Mouse (Mus musculus): Measurements from ENCODE around the gene Ilkap. TPM values are rescaled to one million over a fixed set of nuclear protein-coding genes. Genes with fewer than 3 reads are reported as not detected.

The Ilkap gene
- polyA plus RNA-seq, 1 experiment from 2014 or later: 150 TPM

- Histone ChIP-seq H3K27ac (ENCODE audit: low read depth, low read length) (no peak overlapping the region), H3K27me3 (ENCODE audit: control insufficient read depth, insufficient read depth, low read length) (no peaks in the 10 kb centered on the region), H3K9ac (replicated peaks; ENCODE audit: low read depth, low read length) (peak overlapping the region; percentile 88; the same call in 1 of the 2 replicates), H3K36me3 (ENCODE audit: control insufficient read depth, insufficient read depth, low read length) (peaks cover 4% of the 10 kb centered on the region; the same call in 1 of the 2 replicates), H3K9me3 (ENCODE audit: control insufficient read depth, low read length) (no peaks in the 10 kb centered on the region), H3K4me2 (ENCODE audit: low read depth, low read length) (peak overlapping the region; percentile 98), H3K4me1 (ENCODE audit: control insufficient read depth, insufficient read depth, low read length) (peaks cover 19% of the 10 kb centered on the region), H3K4me3 (ENCODE audit: low read depth, low read length) (peak overlapping the region; percentile 84)
- ATAC-seq (ENCODE audit: low read depth): no peak
- WGBS: 53% methylated on average over 8 of the region's 8 CpGs
Observed at GRCm38 (mm10) chr1:91411631-91412285, 13.1 kb upstream of the Ilkap start.

- no peak overlapping the region for H3K4me3 ChIP-seq (ENCODE audit: low read depth, low read length)
- ATAC-seq (ENCODE audit: low read depth): no peak
- H3K36me3 ChIP-seq (ENCODE audit: control insufficient read depth, insufficient read depth, low read length): no peaks in the 10 kb centered on the region
- peaks cover 10% of the 10 kb centered on the region for H3K4me1 ChIP-seq (ENCODE audit: control insufficient read depth, insufficient read depth, low read length)
- no peaks in the 10 kb centered on the region for H3K27me3 ChIP-seq (ENCODE audit: control insufficient read depth, insufficient read depth, low read length)
- no peak overlapping the region for H3K27ac ChIP-seq (ENCODE audit: low read depth, low read length)
- no peaks in the 10 kb centered on the region for H3K9me3 ChIP-seq (ENCODE audit: control insufficient read depth, low read length)
- H3K4me2 ChIP-seq (ENCODE audit: low read depth, low read length): no peak overlapping the region
- H3K9ac ChIP-seq (replicated peaks; ENCODE audit: low read depth, low read length): no peak overlapping the region
- WGBS: 82% methylated on average over 4 of the region's 4 CpGs
Observed at GRCm38 (mm10) chr1:91407819-91408218, 9.2 kb upstream of the Ilkap start.

- Histone ChIP-seq H3K27ac (ENCODE audit: low read depth, low read length) (no peak overlapping the region), H3K4me1 (ENCODE audit: control insufficient read depth, insufficient read depth, low read length) (no peaks in the 10 kb centered on the region), H3K4me2 (ENCODE audit: low read depth, low read length) (no peak overlapping the region), H3K36me3 (ENCODE audit: control insufficient read depth, insufficient read depth, low read length) (no peaks in the 10 kb centered on the region), H3K9ac (replicated peaks; ENCODE audit: low read depth, low read length) (no peak overlapping the region), H3K9me3 (ENCODE audit: control insufficient read depth, low read length) (no peaks in the 10 kb centered on the region), H3K27me3 (ENCODE audit: control insufficient read depth, insufficient read depth, low read length) (no peaks in the 10 kb centered on the region), H3K4me3 (ENCODE audit: low read depth, low read length) (no peak overlapping the region)
- 52% methylated on average over 23 of the region's 23 CpGs for WGBS
- 0 out of 2 replicates have a peak, but pooled peaks have one; percentile 31 for ATAC-seq (ENCODE audit: low read depth)
Observed at GRCm38 (mm10) chr1:91405406-91406169, 7.0 kb upstream of the Ilkap start.

GRCm38 (mm10) chr1:91404976-91405375 is 6.4 kb upstream of the Ilkap start:
- H3K4me2 ChIP-seq (ENCODE audit: low read depth, low read length): no peak overlapping the region
- H3K9me3 ChIP-seq (ENCODE audit: control insufficient read depth, low read length): no peaks in the 10 kb centered on the region
- H3K27ac ChIP-seq (ENCODE audit: low read depth, low read length): no peak overlapping the region
- no peak overlapping the region for H3K4me3 ChIP-seq (ENCODE audit: low read depth, low read length)
- ATAC-seq (ENCODE audit: low read depth): no peak
- no peak overlapping the region for H3K9ac ChIP-seq (replicated peaks; ENCODE audit: low read depth, low read length)
- H3K4me1 ChIP-seq (ENCODE audit: control insufficient read depth, insufficient read depth, low read length): no peaks in the 10 kb centered on the region
- no peaks in the 10 kb centered on the region for H3K27me3 ChIP-seq (ENCODE audit: control insufficient read depth, insufficient read depth, low read length)
- 14% methylated on average over 1 of the region's 1 CpGs for WGBS
- H3K36me3 ChIP-seq (ENCODE audit: control insufficient read depth, insufficient read depth, low read length): no peaks in the 10 kb centered on the region

- no peak; the same call in 1 of the 2 replicates for ATAC-seq (ENCODE audit: low read depth)
Observed at GRCm38 (mm10) chr1:91397927-91398259, 722 bp downstream of the Ilkap start.

GRCm38 (mm10) chr1:91390369-91390768 is 8.2 kb downstream of the Ilkap start:
- H3K27me3 ChIP-seq (ENCODE audit: control insufficient read depth, insufficient read depth, low read length): no peaks in the 10 kb centered on the region
- WGBS: 98% methylated on average over 5 of the region's 5 CpGs
- no peak overlapping the region for H3K9ac ChIP-seq (replicated peaks; ENCODE audit: low read depth, low read length)
- no peak overlapping the region for H3K4me3 ChIP-seq (ENCODE audit: low read depth, low read length)
- H3K4me1 ChIP-seq (ENCODE audit: control insufficient read depth, insufficient read depth, low read length): no peaks in the 10 kb centered on the region
- H3K4me2 ChIP-seq (ENCODE audit: low read depth, low read length): no peak overlapping the region
- no peak overlapping the region for H3K27ac ChIP-seq (ENCODE audit: low read depth, low read length)
- H3K36me3 ChIP-seq (ENCODE audit: control insufficient read depth, insufficient read depth, low read length): peaks cover 41% of the 10 kb centered on the region
- ATAC-seq (ENCODE audit: low read depth): no peak
- H3K9me3 ChIP-seq (ENCODE audit: control insufficient read depth, low read length): no peaks in the 10 kb centered on the region

More at GRCm38 (mm10) chr1:91397927-91398259, 722 bp downstream of the Ilkap start:
- H3K9me3 ChIP-seq (ENCODE audit: control insufficient read depth, low read length): no peaks in the 10 kb centered on the region
- peak overlapping the region; percentile 84 for H3K9ac ChIP-seq (replicated peaks; ENCODE audit: low read depth, low read length)
- H3K27me3 ChIP-seq (ENCODE audit: control insufficient read depth, insufficient read depth, low read length): no peaks in the 10 kb centered on the region
- H3K4me2 ChIP-seq (ENCODE audit: low read depth, low read length): peak overlapping the region; percentile 95
- H3K4me1 ChIP-seq (ENCODE audit: control insufficient read depth, insufficient read depth, low read length): peaks cover 17% of the 10 kb centered on the region
- no peaks in the 10 kb centered on the region; the same call in 1 of the 2 replicates for H3K36me3 ChIP-seq (ENCODE audit: control insufficient read depth, insufficient read depth, low read length)
- H3K27ac ChIP-seq (ENCODE audit: low read depth, low read length): peak overlapping the region; percentile 88
- peak overlapping the region; percentile 95 for H3K4me3 ChIP-seq (ENCODE audit: low read depth, low read length)
- 1% methylated on average over 12 of the region's 12 CpGs for WGBS

- H3K27ac ChIP-seq (ENCODE audit: low read depth, low read length): no peak overlapping the region
- H3K36me3 ChIP-seq (ENCODE audit: control insufficient read depth, insufficient read depth, low read length): peaks cover 76% of the 10 kb centered on the region
- ATAC-seq (ENCODE audit: low read depth): no peak
- H3K4me1 ChIP-seq (ENCODE audit: control insufficient read depth, insufficient read depth, low read length): no peaks in the 10 kb centered on the region
- no peak overlapping the region for H3K4me2 ChIP-seq (ENCODE audit: low read depth, low read length)
- H3K9ac ChIP-seq (replicated peaks; ENCODE audit: low read depth, low read length): no peak overlapping the region
- no peak overlapping the region for H3K4me3 ChIP-seq (ENCODE audit: low read depth, low read length)
- no peaks in the 10 kb centered on the region for H3K27me3 ChIP-seq (ENCODE audit: control insufficient read depth, insufficient read depth, low read length)
- no peaks in the 10 kb centered on the region for H3K9me3 ChIP-seq (ENCODE audit: control insufficient read depth, low read length)
- 96% methylated on average over 4 of the region's 4 CpGs for WGBS
Observed at GRCm38 (mm10) chr1:91381091-91381471, 17.5 kb downstream of the Ilkap start.

- Histone ChIP-seq H3K27me3 (ENCODE audit: control insufficient read depth, insufficient read depth, low read length) (no peaks in the 10 kb centered on the region), H3K4me2 (ENCODE audit: low read depth, low read length) (no peak overlapping the region), H3K4me3 (ENCODE audit: low read depth, low read length) (no peak overlapping the region), H3K4me1 (ENCODE audit: control insufficient read depth, insufficient read depth, low read length) (no peaks in the 10 kb centered on the region), H3K9ac (replicated peaks; ENCODE audit: low read depth, low read length) (no peak overlapping the region), H3K36me3 (ENCODE audit: control insufficient read depth, insufficient read depth, low read length) (peaks cover 79% of the 10 kb centered on the region), H3K9me3 (ENCODE audit: control insufficient read depth, low read length) (no peaks in the 10 kb centered on the region), H3K27ac (ENCODE audit: low read depth, low read length) (no peak overlapping the region)
- WGBS: 63% methylated on average over 7 of the region's 7 CpGs
- ATAC-seq (ENCODE audit: low read depth): peak; percentile 51; the same call in 1 of the 2 replicates
Observed at GRCm38 (mm10) chr1:91380453-91381090, 18.0 kb downstream of the Ilkap start.

- Histone ChIP-seq H3K36me3 (ENCODE audit: control insufficient read depth, insufficient read depth, low read length) (peaks cover 59% of the 10 kb centered on the region), H3K9me3 (ENCODE audit: control insufficient read depth, low read length) (no peaks in the 10 kb centered on the region), H3K4me3 (ENCODE audit: low read depth, low read length) (no peak overlapping the region), H3K9ac (replicated peaks; ENCODE audit: low read depth, low read length) (no peak overlapping the region), H3K4me1 (ENCODE audit: control insufficient read depth, insufficient read depth, low read length) (no peaks in the 10 kb centered on the region), H3K4me2 (ENCODE audit: low read depth, low read length) (no peak overlapping the region), H3K27me3 (ENCODE audit: control insufficient read depth, insufficient read depth, low read length) (no peaks in the 10 kb centered on the region), H3K27ac (ENCODE audit: low read depth, low read length) (no peak overlapping the region)
- ATAC-seq (ENCODE audit: low read depth): no peak
- WGBS: 92% methylated on average over 6 of the region's 6 CpGs
Observed at GRCm38 (mm10) chr1:91373414-91373835, 25.2 kb downstream of the Ilkap start.
